Mouse (Mus musculus) embryo, embryonic 11.5 days (tissue): ENCODE results near the gene Zan.
"Not testable (repeated sequence)": the region's sequence is repeated elsewhere in the genome, so short reads cannot be mapped to it uniquely, and the experiment has no call there.

Experiments used
- DNase-seq: peaks from one replicate; pipeline ENCODE4 v3.0.0-alpha.2; 2012; ENCODE audit warnings: low read depth, low spot score

The Zan gene

DNA sequence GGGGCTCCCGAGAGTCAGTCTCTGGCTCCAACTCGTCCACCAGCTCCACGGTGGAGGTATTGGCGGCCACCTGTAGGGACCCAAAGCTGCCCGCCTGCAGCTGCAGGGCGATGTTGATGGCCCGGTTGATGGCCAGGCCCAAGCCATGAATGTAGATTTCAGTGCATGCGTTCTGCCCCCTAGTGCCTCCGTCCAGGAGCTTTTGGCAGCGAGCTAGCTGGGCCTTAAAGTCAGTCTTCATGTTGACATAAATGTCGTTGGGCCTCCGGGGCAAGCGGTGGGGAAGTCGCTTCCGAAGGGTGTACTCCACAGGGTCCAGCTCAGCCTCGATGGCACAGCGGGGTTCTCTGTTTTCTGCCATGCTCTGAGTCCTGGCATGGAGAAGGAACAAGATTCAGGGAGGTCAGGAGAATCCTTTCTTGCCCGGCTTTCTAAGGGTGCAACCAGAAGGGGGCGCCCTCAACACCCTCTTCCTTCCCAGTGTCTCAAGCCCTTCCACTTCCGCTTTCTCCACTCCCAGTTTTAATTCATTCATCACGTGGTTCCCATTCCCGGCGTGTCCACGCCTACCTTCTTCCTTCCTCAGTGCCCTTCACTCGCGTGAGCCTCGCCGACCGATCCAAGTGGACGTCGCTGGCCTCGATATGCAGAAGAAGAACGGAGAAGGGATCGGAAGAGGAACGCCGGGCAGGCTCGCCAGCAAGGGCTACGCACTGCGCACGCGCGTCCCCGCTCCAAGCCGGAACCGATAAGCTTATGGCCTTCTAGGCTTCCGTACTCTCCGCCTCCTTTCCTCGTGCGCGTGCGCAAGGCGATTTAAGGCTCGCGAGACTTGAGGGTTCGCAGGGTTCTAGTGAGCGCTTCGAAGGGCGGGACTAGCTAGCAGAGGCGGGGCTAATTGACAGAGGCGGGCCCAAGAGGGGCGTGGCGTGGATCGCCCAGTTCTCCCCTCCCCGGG, 25.1 kb upstream of the Zan start, which contains the start of gene Pop7:
Gene Pop7 (minus strand): TSS at position 810 of the 958 bp plus-strand sequence.
- peak; percentile 100 for DNase-seq

DNA sequence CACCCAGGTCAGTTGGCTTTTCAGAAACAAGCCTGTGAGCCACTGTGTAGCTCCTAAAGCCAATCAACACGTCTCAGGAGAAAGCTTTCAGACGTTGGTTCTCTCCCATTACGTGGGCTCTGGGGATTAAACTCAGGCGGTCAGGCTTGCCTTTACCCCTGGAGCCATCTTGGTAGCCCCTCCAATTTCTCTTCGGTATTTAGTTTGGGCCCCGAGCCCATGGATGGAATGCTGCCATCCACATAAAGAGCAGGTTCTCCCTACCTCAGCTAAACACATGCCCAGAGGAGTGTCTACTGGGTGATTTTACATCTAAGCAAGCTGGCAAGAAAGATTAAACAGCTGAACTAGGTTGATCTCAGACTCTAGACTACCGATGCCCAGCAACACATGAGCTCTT, 23.3 kb upstream of the Zan start:
- no peak for DNase-seq

DNA sequence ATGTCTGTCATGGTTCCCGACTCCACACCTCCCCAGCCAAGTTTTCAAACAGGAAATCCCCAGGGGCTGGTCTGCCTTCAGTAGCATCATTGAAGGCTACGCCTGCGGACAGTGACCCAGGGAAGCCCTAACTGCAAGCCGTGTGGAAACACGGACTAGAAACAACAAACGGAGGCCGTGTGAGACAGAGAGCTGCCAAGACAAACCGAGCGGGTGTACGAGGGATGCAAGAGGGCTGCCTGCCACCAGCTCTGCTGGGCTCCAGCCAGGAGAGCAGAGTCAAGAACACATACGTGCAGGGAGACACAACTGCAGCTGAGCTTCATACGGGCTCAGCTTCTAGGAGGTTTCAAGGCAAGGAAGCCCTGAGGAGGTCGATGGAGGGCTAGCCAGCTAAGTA, 17.0 kb upstream of the Zan start:
- no peak for DNase-seq

DNA sequence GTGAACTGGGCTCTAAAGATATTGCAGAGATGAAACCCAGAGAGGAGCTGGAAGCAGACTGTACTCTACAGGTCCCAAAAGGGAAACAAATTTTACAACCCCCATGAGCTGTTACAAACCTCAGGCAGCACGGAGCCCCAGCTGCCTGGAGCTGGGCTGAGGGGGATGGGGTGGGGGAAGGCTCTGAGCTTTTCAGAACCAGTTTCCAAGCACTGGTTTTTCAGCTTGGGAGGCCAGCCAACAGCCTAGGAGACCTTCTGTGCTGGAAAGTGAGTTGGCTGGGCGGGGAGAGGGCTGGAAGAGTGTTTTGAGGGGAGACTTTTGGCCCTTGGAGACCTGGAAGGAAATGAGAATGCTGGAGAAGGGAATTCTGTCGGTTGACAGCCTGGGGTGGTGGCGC, 14.7 kb upstream of the Zan start:
- no peak for DNase-seq

DNA sequence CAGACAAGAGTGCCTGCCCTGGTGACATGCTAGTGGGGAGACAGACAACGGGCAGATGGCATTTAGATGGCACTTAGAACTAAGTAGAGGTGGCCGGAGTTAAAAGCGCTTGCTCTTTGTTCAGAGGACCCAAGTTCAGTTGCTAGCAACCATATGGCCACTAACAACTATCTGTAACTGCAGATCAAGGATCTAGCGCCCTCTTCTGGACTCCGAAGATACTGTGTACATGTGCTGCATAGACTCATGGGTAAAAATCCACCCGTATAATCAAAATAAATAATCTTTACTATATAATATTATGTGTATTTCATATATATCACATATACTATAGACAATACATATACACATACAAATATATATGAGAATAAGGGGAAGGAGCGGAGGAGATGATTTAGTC, 10.8 kb upstream of the Zan start:
- no peak for DNase-seq

DNA sequence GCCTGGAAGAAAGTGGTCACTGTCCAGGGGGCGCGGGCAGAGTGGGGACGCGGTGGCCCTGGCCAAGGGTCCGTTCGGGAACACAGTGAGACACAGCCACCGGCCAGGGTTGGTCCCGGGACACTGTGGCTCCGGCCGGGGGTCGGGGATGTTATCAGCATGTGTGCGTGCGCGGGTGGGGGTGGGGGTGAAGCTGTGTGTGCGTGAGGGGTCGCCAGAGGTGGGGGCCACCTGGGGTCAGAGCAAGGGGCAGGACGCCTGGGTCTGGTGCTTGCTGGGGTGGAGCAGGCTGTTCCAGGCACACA, 8.9 kb upstream of the Zan start:
- no peak for DNase-seq

DNA sequence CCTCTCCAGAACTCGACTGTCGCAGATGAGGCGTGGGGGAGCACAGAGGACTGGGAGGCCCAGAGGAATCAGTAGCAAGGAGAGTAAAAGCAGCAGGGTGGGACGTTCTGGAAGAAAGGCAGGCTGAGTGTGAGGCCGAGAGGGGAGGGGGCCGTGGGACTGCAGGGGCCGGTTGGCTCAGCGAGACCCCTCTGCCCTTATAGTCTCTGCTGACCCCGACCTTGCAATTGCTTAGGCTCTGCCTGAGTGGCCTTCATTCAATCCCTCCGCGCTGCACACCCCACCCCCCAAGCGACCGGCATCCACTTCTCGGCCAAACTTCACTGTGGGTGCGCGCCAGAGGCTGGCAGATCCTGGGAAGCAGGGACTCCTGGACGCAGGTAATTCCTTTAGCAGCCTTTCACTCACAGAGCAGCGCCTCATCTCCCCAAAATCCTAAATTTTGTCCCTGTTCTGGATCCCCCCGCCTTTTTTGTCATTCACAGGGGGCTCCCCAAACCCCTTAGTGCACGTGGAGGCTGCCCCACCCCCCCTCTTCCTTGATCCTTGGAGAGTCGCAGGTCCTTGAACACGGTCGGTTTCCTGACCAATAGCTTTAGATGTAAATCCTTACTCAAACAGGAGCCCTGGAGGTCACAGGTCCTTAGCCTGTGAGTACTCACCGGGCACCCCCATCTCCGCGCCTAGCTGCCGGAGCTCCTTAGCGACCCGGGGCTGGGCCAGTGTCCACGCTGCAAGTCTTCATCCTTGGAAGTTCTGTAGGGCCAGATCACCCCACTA, 8.4 kb upstream of the Zan start:
- DNase-seq, result no peak

DNA sequence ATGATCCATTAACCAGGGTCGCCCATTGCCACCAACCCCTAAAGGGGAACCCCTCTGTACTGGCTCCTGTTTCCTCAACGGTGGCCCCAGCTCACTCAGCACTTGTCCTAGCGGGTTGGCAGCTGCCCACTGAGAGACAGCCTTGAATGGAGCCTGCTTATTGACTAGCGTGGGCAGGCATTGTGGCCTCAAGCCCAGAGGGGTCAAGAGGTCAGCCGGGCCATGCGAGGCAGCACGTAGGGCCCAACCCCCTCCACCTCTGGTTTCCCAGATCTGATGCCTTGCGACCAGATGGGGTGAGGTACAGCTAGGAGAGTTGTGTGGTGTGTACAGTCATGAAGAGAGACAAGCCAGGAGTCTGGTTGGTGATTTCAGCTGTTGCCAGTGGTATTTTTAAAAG, 5.0 kb upstream of the Zan start:
- DNase-seq, result no peak

DNA sequence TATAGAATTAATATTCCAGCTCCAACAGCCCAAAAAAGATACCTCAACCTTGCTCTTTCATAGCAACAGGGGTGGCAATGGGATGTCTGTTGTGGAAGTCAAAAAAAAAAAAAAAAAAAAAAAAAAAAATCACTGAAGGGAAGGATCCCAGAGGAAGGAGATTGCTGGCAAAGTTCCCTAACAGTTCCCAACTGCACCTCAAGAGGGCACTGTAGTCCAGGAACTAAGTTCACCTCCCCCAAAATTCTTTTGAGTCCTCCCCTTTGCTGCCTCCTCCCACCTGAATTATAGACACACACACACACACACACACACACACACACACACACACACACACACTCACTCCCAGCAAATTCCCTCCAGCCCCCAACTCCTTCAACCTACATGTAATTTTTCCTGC, 4.3 kb upstream of the Zan start:
- peak; percentile 69 for DNase-seq

DNA sequence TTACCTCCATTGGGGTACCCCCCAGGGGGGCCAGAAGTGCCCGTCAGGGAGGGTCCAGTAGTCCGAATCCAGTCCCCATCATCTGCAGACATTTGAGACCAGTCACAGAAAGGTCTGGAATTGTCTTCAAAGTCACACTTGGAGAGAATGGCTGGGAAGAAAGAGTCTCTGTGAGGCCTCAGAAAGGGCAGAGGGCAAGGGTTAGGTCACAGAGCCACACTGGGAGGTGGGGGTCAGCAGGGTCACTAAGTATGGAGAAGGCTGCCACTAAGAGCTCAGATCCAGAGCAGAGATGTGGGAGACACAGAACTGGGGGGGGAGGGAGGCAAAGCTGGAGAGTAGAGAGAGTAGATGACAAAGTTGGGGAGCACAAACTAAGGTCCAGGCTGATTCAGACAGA, 2.5 kb downstream of the Zan start:
- no peak for DNase-seq

DNA sequence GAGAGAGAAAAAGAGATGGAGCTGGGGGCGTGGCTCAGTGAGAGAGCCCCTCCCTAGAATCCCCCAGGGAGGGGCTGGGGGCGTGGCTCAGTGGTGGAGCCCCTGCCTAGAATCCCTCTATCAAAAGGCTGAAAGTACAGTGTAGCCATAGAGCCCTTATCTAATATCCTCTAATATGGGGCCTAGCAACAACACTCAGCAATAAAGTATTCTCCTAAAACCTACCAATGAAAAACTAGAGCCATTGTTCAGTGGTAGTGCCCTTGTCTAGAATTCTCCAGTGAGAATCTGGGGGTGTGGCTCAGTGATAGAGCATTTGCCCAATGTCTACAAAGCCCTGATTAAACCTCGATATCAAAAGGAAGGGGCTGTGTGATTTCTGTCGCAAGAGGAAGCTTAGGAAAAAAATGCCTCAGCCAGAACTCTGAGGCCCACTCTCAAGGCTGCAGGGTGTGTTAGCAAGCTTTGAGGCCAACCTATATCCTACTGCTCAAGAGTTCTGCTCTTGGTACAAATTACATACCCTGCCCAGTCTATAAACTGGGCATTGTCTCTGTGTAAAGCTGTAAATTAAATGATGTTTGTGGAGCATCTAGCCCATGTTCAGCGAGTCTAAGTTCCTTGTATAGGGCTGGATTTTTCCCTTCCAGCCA, 4.5 kb downstream of the Zan start:
- DNase-seq, result no peak

DNA sequence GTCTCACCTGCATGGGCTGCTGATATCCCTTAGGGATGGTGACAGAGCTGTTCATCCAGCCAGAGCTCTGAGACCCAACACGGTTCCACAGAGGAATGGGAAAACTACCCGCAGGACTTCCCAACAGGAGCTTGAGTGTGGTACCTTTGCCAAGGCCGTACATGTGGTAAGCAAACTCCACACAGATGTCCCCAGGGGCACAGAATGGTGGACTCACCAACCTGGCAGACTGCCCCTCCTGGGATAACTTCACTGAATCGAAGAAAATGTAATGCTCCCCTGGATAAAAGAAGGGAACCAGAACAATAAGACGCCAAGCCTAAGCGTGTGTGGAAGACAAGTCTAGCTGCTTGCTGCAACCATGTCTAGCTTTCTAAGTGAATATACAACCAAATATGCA, 9.9 kb downstream of the Zan start:
- DNase-seq, result no peak

DNA sequence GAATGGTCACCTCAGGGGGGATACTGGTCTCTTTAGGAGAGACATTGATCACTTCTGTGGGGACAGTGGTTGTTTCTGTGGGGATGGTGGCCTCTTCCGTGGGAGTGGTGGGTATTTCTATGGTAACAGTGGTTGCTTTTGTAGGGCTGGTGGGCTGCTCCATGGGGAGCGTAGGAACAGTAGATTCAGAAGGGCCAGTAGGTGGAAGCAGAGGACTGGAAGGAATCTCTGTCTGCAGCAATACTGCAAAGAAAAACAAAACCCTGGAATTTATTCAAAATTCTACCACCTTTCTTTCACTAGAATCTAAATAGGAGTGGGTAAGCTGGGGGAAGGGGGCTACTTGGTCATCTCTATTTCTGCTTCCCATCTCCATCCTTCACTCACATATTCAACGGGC, 11.8 kb downstream of the Zan start:
- DNase-seq, result no peak

DNA sequence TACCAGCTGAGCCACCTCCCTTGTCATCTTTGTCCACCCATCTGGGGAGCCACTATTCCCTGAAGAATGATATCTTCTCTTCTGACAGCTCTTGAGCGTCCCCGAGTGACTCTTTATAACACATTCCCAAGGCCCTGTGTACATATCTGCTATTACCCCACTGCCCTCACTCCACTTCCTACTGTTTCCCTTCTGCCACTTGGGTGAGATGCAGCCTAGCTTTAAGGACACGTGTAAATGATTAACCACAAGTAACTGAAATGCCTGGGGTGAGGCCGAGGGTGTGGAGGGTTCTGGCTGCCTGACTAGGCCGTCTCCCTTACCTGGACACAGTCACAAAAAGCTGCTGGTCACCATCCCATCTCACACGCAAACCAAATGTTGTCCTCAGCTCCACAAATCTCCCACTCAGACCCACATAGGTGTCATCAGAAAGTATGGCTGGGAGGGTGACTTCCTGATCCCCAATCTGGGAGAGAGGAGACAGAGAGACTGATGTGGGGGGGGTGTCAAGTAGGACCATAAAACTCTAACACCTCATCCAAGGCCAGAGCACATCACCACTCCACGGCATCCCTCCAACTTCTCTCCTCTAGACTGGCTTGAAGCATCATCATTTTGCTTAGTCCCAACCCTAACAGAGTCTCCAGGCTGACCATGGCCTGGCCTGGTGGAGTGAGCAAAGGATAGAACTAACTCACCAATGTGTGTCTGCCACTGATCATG, 20.8 kb downstream of the Zan start:
- DNase-seq, result no peak

DNA sequence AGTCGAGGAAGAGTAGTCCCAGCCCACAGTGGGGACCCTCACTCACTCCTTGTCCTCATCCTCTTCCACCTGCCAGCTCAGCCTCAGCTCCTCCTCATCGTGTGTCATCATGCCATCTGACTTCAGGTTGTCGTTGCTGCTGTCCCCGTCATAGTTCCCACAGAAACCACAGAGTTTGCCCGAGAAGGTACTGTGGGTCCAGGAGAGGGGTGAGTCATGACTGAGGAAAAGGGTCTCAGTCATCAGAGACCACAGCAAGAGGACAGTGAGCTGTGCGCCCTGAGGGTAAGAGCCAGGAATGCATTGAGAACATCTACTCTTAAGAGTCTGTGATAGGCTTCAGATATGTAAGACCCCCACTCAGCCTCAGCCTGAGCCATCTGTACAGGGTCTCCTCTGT, 21.7 kb downstream of the Zan start:
- no peak for DNase-seq

DNA sequence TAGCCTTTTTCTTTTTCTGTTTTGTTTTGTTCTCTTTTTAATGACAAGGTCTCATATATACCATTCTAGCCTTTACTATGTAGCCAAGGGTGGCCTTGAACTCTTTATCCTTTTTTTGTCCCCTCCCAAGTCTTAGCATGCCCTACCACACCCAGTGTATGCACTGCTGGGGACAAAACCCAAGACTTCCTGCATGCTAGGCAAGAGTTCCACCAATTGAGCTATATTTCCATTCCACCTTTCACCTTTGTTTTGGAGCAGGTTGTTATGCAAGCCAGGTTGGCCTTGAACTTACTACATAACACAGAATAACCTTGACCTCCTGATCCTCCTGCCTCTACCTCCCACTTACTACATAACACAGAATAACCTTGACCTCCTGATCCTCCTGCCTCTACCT, 31.3 kb downstream of the Zan start:
- DNase-seq, result no peak

DNA sequence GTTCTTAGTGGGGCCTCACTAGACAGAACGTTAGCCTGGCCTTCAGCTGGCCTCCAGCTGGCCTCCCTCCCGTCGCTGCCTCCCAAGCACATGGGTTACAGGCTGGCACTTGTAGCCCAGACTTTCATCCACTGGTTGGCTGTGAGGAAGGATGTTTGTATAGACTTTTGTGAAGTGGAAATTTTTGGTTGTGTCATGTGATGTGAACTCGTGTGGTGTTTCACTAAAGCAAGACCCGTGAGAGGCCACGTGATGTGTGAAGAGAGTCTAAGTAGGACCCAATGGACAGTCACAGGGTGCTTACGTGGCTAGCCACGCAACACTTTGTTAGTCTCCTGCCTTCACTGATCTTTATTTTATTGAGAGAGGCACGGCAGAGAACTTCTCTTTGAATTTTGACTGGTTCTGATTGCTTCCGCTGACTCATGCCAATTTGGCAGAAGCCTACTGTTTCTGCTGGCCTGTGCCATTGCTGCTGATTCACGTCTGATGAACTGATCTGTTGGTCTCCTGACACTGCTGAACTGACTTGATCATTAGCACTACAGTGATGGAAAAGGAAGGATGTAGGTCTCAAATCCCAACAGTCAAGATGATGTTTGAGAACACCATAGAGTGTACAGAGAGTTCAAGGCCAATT, 36.5 kb downstream of the Zan start:
- DNase-seq, result no peak

DNA sequence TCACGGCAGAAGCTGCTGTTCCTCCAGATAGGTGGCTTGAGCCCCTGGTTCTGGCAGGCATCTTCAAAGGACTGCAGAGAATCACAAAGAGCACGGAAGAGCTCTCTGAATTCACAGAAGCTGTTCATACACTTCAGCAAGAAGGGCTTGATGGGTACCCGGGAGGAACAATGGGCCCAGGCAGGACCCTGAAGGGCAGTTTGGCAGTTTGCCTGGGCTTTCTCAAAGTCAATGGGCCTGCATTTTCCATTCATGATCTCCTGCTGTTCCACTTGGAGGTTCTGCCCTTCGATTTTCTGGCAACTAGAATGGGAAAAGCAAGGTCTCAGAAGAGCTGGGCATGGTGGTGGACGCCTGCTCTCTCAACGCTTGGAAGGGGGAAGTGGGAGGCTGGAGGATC, 43.0 kb downstream of the Zan start:
- no peak for DNase-seq

DNA sequence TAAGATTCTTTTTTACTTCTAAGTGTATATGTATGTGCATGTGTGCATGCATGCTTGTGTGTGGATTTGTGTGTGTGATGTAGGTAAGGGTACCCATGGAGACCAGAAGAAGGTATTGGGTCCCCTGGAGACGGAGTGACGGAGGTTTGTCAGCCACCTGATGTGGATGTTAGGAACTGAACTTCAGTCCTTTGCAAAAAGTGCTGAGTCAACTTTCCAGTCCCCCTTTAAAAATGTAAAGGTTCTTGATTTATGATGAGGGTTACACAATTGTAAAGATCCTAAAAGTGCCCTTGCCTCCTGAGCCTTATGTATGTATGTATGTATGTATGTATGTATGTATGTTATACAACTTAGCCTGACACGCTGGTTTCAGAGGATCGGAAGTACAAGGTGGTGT, 46.5 kb downstream of the Zan start:
- not testable (repeated sequence) for DNase-seq

DNA sequence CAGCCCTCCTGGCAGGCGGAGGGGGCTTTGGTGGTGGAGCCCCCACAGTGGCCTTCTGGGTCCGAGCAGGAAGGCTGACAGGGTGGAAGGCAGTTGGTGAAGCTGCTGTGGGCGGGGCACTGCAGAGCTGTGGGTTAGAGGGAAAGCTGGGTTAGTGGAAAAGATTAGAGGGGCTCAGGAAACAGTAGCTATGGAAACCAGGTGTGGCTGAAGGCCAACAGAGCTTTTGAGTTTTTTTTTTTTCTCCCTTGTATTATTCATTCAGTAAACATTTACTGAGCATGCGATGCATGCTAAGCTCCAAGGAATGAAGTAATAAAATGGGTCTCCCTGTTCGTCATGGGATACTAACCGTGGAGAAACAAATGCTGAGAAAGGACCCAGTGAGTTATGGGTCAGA, 51.2 kb downstream of the Zan start:
- DNase-seq, result no peak

DNA sequence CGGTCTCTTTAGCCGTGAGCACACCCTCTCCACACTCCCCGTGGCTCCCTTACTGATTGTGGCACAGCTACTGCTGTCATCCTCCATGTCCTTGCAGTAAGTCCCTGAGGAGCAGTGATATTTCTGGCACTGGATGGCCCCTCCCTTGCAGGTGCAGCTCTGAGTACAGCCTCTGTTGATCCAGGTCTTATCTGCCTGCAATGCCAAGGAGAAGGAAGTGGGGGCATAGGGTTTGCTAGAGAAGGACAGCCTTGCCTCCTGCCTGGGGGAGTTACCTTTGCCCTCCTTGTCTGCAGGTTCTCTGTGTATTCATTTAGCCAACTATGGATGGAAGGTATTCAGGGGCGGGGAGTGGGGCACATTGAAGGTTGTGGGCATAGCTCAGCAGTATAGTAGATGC, 57.0 kb downstream of the Zan start:
- DNase-seq, result no peak
